Mouse (Mus musculus): ENCODE measurements around the gene Ccdc62.

- TF ChIP-seq CTCF (IDR thresholded peaks at IDR 0.05 in 2 of 3, conservative IDR thresholded peaks at IDR 0.05 in 1 of 3; ENCODE audit: control insufficient read depth in 1 of 3, insufficient read depth in 1 of 3, low read depth in 2 of 3, low read length in 3 of 3, poor library complexity in 1 of 3, severe bottlenecking in 1 of 3) (no peak), ZC3H11A (IDR thresholded peaks at IDR 0.05; ENCODE audit: low read depth, low read length) (no peak), HCFC1 (IDR thresholded peaks at IDR 0.05; ENCODE audit: low read depth, low read length) (no peak), MAZ (IDR thresholded peaks at IDR 0.05; ENCODE audit: low read depth, low read length) (no peak), NRF1 (IDR thresholded peaks at IDR 0.05; ENCODE audit: insufficient read depth, low read depth, low read length, poor library complexity, severe bottlenecking) (no peak)
Observed at GRCm38 (mm10) chr5:124017941-124018340, 87.5 kb downstream of the Ccdc62 start.

Data from MEL (cell line).